Mouse (Mus musculus): ENCODE measurements around the gene Esm1.
"Not testable (repeated sequence)": the region's sequence is repeated elsewhere in the genome, so short reads cannot be mapped to it uniquely, and the experiment has no call there.

Esm1 gene

DNA sequence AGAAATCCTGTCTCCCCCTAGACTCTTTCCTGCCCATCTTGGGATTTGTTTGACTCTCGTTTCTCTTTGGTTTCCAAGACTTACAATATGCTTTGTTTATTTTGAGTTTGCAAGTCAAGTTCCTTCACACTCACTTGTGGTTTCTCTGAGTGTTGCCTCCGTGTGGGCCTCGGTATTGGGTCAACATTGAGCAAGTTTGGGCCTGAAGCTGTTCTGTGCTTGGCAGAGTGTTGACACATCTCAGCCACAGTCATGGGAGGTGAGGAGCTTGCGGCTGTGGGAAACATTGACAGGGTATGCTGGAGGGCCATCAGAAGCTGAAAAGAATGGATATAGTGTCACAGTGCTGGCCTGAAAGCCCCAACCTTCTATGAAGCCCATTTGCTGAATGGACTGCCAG is 17.6 kb downstream of the Esm1 start:
- no peak for DNase-seq (ENCODE audit: extremely low read depth, insufficient read length, low spot score)

DNA sequence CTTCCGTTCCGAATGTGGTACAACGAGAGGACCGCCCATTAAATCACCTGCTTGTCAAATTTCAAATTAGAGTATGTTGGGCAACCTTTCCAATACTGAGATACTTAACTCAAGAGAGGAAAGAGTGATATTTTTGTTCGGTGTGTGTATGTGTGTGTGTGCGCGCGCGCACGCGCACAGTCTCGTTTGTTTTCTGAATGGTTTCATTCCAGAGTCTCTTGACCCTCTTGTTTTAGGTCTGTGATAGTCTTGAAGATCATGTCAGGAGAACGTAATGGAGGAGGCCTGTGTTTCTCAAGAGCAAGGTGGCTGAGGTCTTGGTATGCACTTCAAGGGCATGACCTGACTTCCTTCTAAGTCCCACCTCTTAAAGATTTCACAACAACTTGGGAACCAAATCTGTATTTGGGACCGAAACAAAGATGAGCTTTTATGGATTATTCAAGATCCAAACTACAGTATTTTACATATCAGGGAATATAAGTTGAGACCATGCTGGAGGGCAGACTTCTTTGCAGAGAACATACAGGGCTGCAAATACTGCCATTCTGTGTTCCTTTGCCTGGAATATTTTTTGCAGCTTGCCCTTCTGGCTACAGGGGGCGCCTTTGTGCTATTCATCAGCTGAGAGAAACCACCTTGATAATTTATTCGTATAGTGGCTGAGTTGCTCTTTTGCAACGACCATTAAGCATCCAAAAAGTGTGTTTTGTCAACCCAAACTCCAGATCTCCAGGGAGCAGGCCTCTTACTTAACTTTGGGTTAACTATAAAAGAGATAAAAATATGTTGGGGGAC is 18.4 kb downstream of the Esm1 start:
- no peak for DNase-seq (ENCODE audit: extremely low read depth, insufficient read length, low spot score)

GRCm38 (mm10) chr13:113242129-113242528 is 32.7 kb downstream of the Esm1 start:
- DNase-seq (ENCODE audit: extremely low read depth, insufficient read length, low spot score) = no peak

DNA sequence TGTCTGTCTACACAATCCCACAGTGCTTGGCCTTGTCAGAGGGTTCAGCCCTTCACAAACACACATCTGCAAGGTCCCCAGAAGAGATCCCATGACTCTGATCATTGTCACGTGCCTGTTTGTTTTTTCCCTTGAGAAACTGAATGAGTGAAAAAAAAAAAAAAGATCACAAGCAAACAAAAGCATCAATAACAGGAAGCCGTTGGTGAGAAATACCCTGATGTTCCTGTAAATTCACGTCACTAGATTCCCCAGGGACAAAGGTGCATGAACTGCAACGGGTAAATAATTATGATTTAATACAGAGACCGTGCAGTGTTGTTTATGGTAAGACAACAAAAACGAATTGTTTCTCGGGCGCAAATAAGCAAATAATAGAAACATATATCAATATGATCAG is 35.6 kb downstream of the Esm1 start:
- DNase-seq (ENCODE audit: extremely low read depth, insufficient read length, low spot score) = no peak

DNA sequence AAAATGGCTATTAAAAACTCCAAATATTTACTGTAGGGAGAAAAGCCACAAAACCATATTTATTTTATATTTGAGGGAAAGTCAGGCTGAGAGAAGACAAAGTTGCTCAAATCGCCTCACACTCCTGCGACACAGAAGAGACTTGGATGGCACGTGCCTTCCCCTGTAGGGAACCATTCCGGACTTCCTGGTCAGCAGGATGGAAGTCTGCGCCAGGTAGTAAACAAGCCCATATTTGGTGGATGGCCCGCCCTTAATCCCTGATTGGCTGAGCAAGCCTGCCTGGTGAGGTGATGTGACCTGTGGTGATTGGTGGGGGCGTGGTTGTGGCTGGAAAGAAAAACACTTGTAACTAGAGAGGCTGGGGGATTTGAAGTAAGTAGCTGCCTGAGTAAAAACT is 43.1 kb downstream of the Esm1 start:
- DNase-seq (ENCODE audit: extremely low read depth, insufficient read length, low spot score) = not testable (repeated sequence)

DNA sequence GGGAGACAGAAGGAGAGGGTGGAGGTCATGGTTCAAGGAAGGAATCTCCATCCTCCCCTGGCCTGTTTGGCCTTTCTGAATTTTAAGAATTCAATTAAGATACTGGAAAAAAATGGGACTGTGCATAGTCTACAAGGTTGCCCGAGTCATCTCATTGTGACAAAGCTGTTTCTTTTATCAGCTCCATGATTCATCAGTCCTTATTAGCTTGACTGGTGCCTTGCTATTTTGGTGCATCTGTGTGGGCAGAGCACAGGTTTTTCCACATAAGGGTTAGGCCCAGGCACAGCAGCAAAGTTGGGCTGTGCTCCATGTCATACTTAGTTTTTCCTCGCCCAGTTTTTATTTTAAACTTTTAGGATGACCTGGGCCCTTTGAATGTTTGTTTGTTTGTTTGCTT is 47.3 kb downstream of the Esm1 start:
- DNase-seq (ENCODE audit: extremely low read depth, insufficient read length, low spot score) = no peak

GRCm38 (mm10) chr13:113257190-113257589 is 47.7 kb downstream of the Esm1 start:
- no peak for DNase-seq (ENCODE audit: extremely low read depth, insufficient read length, low spot score)

DNA sequence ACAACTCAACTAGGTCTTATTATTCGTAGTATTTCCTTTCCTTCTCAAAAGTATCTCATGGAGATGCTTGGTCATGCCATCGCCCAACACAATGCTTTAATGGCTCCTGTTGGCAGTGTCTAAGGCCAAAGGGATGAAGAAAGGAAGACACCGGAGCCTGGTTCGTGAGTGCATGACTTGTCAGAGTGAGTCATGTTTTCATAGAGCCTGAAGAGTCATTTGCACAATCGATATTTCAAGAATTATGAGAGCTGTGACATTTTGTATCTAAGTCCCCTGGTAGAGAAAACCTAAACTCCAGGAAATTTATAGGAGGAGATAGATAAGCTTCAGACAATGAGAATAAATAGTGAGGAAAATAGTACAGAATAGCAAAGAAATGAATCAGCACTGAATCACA is 49.8 kb downstream of the Esm1 start:
- DNase-seq (ENCODE audit: extremely low read depth, insufficient read length, low spot score) = no peak

- peak; percentile 31 for DNase-seq (ENCODE audit: extremely low read depth, insufficient read length, low spot score)
Observed at GRCm38 (mm10) chr13:113262822-113263221, 53.4 kb downstream of the Esm1 start.

DNA sequence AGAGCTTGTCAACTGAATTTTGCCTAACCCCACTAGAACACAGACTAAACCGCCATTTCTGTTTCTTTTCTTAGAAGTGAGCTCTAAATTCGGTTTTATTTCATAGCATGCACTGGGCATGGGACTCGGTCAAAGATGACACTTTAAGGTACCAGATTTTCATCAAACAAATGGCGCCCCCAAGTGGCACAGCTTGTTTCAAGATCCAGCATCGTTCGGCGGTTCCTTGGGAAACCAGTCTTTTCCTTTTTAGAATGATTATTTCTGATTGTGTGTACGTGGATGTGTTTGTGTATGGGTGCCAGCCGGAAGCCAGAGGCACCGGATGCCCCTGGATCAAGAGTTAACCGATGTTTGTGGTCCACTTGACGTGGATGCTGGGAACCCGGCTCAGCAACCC is 55.8 kb downstream of the Esm1 start:
- no peak for DNase-seq (ENCODE audit: extremely low read depth, insufficient read length, low spot score)

DNA sequence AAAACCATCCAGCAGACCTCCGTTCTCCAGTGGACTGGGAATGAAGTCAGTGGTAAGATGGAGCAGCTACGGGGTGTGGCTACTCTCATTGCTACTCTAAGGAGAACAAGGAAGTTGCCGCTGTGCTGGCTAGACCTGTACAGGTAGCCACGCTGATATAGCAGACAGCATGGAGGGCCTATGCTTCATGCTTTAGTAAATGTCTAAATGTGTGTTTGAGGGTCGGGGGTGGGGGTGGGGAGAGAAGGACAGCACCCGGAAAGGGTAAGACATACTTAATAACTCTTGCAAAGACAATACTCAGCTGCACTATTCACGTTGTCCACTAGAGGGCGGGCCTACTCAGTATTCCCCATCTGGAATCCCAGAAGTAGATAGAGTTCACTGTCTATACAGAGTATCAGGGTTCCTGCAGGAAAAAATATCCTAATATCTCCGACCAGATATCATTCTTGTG is 57.1 kb downstream of the Esm1 start:
- peak; percentile 22 for DNase-seq (ENCODE audit: extremely low read depth, insufficient read length, low spot score)

- DNase-seq (ENCODE audit: extremely low read depth, insufficient read length, low spot score) = no peak
Observed at GRCm38 (mm10) chr13:113267204-113267603, 57.7 kb downstream of the Esm1 start.
